Mouse (Mus musculus): Measurements from ENCODE around the gene Nans.

GRCm38 (mm10) chr4:46526798-46527557 is 37.9 kb downstream of the Nans start:
- TF ChIP-seq MYOG (IDR thresholded peaks at IDR 0.05; ENCODE audit: control insufficient read depth in 1 of 3, insufficient read depth in 1 of 3, insufficient read length in 2 of 3, low read depth in 2 of 3), result no peak
- no peak for TF ChIP-seq USF1 (IDR thresholded peaks at IDR 0.05; ENCODE audit: low read depth)
- TF ChIP-seq SRF (IDR thresholded peaks at IDR 0.05; ENCODE audit: control insufficient read depth, insufficient read length, low read depth), result no peak
- no peak for TF ChIP-seq E2F4 (IDR thresholded peaks at IDR 0.05; ENCODE audit: insufficient read depth)
- no peak for TF ChIP-seq MAX (IDR thresholded peaks at IDR 0.05; ENCODE audit: low read depth)
- TF ChIP-seq REST (IDR thresholded peaks at IDR 0.05; ENCODE audit: insufficient read depth, insufficient read length), result no peak
- no peak for TF ChIP-seq POLR2A (IDR thresholded peaks at IDR 0.05; ENCODE audit: insufficient read length, low read depth)
- no peak for TF ChIP-seq POLR2AphosphoS2 (IDR thresholded peaks at IDR 0.05; ENCODE audit: insufficient read length, low read depth)
